Mouse (Mus musculus): ENCODE measurements around the gene Nsd1. TPM values are rescaled to one million over a fixed set of nuclear protein-coding genes. Genes with fewer than 3 reads are reported as not detected.

The Nsd1 gene
- polyA plus RNA-seq, 1 experiment = 23.1 TPM

GRCm38 (mm10) chr13:55329109-55329682 is 119.6 kb downstream of the Nsd1 start:
- DNase-seq (ENCODE audit: low read depth) = no peak

- no peak for DNase-seq (ENCODE audit: low read depth)
These were observed 120.3 kb downstream of the Nsd1 start, which contains the start of gene Mxd3 for GRCm38 (mm10) chr13:55329683-55330566. TSS of gene Mxd3 (minus strand) at chr13:55329823.

GRCm38 (mm10) chr13:55330567-55331400 is 121.2 kb downstream of the Nsd1 start:
- no peak for DNase-seq (ENCODE audit: low read depth)

GRCm38 (mm10) chr13:55332331-55332730 is 122.7 kb downstream of the Nsd1 start:
- no peak for DNase-seq (ENCODE audit: low read depth)

- no peak for DNase-seq (ENCODE audit: low read depth)
These were observed 126.1 kb downstream of the Nsd1 start for GRCm38 (mm10) chr13:55335701-55336100.

GRCm38 (mm10) chr13:55337341-55337975 is 127.9 kb downstream of the Nsd1 start:
- no peak for DNase-seq (ENCODE audit: low read depth)

GRCm38 (mm10) chr13:55338131-55339054 is 128.8 kb downstream of the Nsd1 start:
- DNase-seq (ENCODE audit: low read depth) = no peak

- DNase-seq (ENCODE audit: low read depth) = no peak
These were observed 129.7 kb downstream of the Nsd1 start for GRCm38 (mm10) chr13:55339259-55339658.

- no peak for DNase-seq (ENCODE audit: low read depth)
These were observed 132.9 kb downstream of the Nsd1 start for GRCm38 (mm10) chr13:55342469-55342868.

GRCm38 (mm10) chr13:55344286-55344685 is 134.7 kb downstream of the Nsd1 start:
- no peak for DNase-seq (ENCODE audit: low read depth)

- DNase-seq (ENCODE audit: low read depth) = no peak
These were observed 137.2 kb downstream of the Nsd1 start for GRCm38 (mm10) chr13:55346745-55347144.

- DNase-seq (ENCODE audit: low read depth) = peak; percentile 63
These were observed 151.6 kb downstream of the Nsd1 start for GRCm38 (mm10) chr13:55361145-55361544.

GRCm38 (mm10) chr13:55361974-55362452 is 152.4 kb downstream of the Nsd1 start:
- no peak for DNase-seq (ENCODE audit: low read depth)

- DNase-seq (ENCODE audit: low read depth) = peak; percentile 96
These were observed 153.0 kb downstream of the Nsd1 start, which contains the start of gene Lman2 for GRCm38 (mm10) chr13:55362453-55363060. TSS of gene Lman2 (minus strand) at chr13:55362783.

Other genes with a start within 250 kb of the Nsd1 start
- gene Hk3, start 188.4 kb upstream of the Nsd1 start, polyA plus RNA-seq (2012; rRNA removed) = 2.7 and 3.1 TPM in 2 replicates
- gene Uimc1, start 109.5 kb upstream of the Nsd1 start, polyA plus RNA-seq (2012; rRNA removed) = 9.7 and 10.7 TPM in 2 replicates
- gene Zfp346, start 104.5 kb upstream of the Nsd1 start, polyA plus RNA-seq (2012; rRNA removed) = 19.0 and 20.9 TPM in 2 replicates
- not detected in 2 replicates for gene Gm17617, start 76.2 kb upstream of the Nsd1 start, polyA plus RNA-seq (2012; rRNA removed)
- gene Fgfr4, start 57.1 kb upstream of the Nsd1 start, polyA plus RNA-seq (2012; rRNA removed) = 4.3 and 6.0 TPM in 2 replicates
- 245 and 271 TPM in 2 replicates for gene Prelid1, start 110.7 kb downstream of the Nsd1 start, polyA plus RNA-seq (2012; rRNA removed)
- 82.7 and 84.8 TPM in 2 replicates for gene Rab24, start 112.2 kb downstream of the Nsd1 start, polyA plus RNA-seq (2012; rRNA removed)
- 1.3 and 2.2 TPM in 2 replicates for gene Mxd3, start 120.0 kb downstream of the Nsd1 start, polyA plus RNA-seq (2012; rRNA removed)
- gene Lman2, start 153.0 kb downstream of the Nsd1 start, polyA plus RNA-seq (2012; rRNA removed) = 319 and 353 TPM in 2 replicates
- 2.4 and 2.8 TPM in 2 replicates for gene Rgs14, start 159.9 kb downstream of the Nsd1 start, polyA plus RNA-seq (2012; rRNA removed)
- 0.34 and 0.91 TPM in 2 replicates for gene Slc34a1, start 188.4 kb downstream of the Nsd1 start, polyA plus RNA-seq (2012; rRNA removed)
- gene Pfn3, start 205.4 kb downstream of the Nsd1 start, polyA plus RNA-seq (2012; rRNA removed) = 0.26 and 0.49 TPM in 2 replicates
- 0.12 and 0.55 TPM in 2 replicates for gene F12, start 217.0 kb downstream of the Nsd1 start, polyA plus RNA-seq (2012; rRNA removed)
- gene Grk6, start 235.3 kb downstream of the Nsd1 start, polyA plus RNA-seq (2012; rRNA removed) = 36.1 and 44.1 TPM in 2 replicates

All from gonadal fat pad, adult 2 months (tissue).